Mouse (Mus musculus) lung, adult 2 months (tissue): ENCODE measurements around the gene Bcdin3d. TPM values are rescaled to one million over a fixed set of nuclear protein-coding genes. Genes with fewer than 3 reads are reported as not detected.

ENCODE experiments used
- DNase-seq: peaks from one replicate; pipeline ENCODE4 v3.0.0; 2022
- H3K4me1 ChIP-seq: fragments of 200-500 bp; 2 replicates; pipeline ENCODE4 v1.6.1; 2011; ENCODE audit warnings: low read length; ENCODE audit not compliant: control insufficient read depth, insufficient read depth
- H3K4me3 ChIP-seq: fragments of 200-500 bp; replicated peaks from 2 replicates; pipeline ENCODE3; 2011; ENCODE audit warnings: low read depth, mild to moderate bottlenecking, control low read depth, low read length; ENCODE audit errors: extremely low read depth
- CTCF ChIP-seq: fragments of 200-500 bp; IDR thresholded peaks from 2 replicates; pipeline ENCODE4 v1.5.1; 2011; ENCODE audit warnings: mild to moderate bottlenecking, low read length, control low read depth; ENCODE audit not compliant: insufficient read depth
- POLR2A ChIP-seq: fragments of 200-500 bp; IDR thresholded peaks from 2 replicates; pipeline ENCODE4 v1.6.1; 2011; ENCODE audit warnings: low read depth, mild to moderate bottlenecking, control low read depth, low read length, borderline replicate concordance; ENCODE audit errors: extremely low read depth
- WGBS: fragments of 180-500 bp; shearing (Covaris S2); methylation state at CpG from one replicate; pipeline ENCODE4 v1.1.7; 2018; 5-methylcytosine and 5-hydroxymethylcytosine counted together
- polyA plus RNA-seq: library from polyadenylated mRNA; depleted of rRNA; stranded (reverse); fragments of >200 nt; gene quantifications from 2 replicates; pipeline ENCODE4 v1.2.3, GENCODE M21; 2012; rRNA removed

Bcdin3d gene
- polyA plus RNA-seq: 5.0 and 5.2 TPM in 2 replicates

GRCm38 (mm10) chr15:99474576-99474926 lies at the start of gene Bcdin3d:
TSS of gene Bcdin3d (minus strand) at chr15:99474730.
- Histone ChIP-seq H3K4me1 (no peaks in the 10 kb centered on the region), H3K4me3 (peak within 1 kb of the TSS; percentile 82)
- DNase-seq: peak; percentile 85
- WGBS: under 1% methylated on average over 26 of the region's 26 CpGs
- TF ChIP-seq POLR2A (peak; percentile 73; the same call in 1 of the 2 replicates), CTCF (no peak)

GRCm38 (mm10) chr15:99520306-99520705 lies 45.8 kb upstream of the Bcdin3d start:
- 66% methylated on average over 7 of the region's 7 CpGs for WGBS
- TF ChIP-seq CTCF: no peak
- no peak for TF ChIP-seq POLR2A
- Histone ChIP-seq H3K4me3 (no peak overlapping the region), H3K4me1 (no peaks in the 10 kb centered on the region)
- DNase-seq: no peak

- no peak overlapping the region for H3K4me3 ChIP-seq
- 91% methylated on average over 9 of the region's 9 CpGs for WGBS
- TF ChIP-seq POLR2A (no peak), CTCF (no peak)
- no peaks in the 10 kb centered on the region for H3K4me1 ChIP-seq
- DNase-seq: no peak
Observed at GRCm38 (mm10) chr15:99519626-99520025, 45.1 kb upstream of the Bcdin3d start.

- DNase-seq: no peak
- 63% methylated on average over 7 of the region's 7 CpGs for WGBS
- no peak overlapping the region for H3K4me3 ChIP-seq
- H3K4me1 ChIP-seq: no peaks in the 10 kb centered on the region
- TF ChIP-seq CTCF: no peak
Observed at GRCm38 (mm10) chr15:99517715-99518114, 43.2 kb upstream of the Bcdin3d start.

GRCm38 (mm10) chr15:99516715-99517114 lies 42.2 kb upstream of the Bcdin3d start:
- TF ChIP-seq CTCF: no peak
- TF ChIP-seq POLR2A: no peak
- H3K4me1 ChIP-seq: peaks cover 2% of the 10 kb centered on the region; the same call in 1 of the 2 replicates
- 53% methylated on average over 8 of the region's 8 CpGs for WGBS
- H3K4me3 ChIP-seq: no peak overlapping the region
- DNase-seq: no peak

GRCm38 (mm10) chr15:99511797-99512525 lies 37.4 kb upstream of the Bcdin3d start:
- H3K4me3 ChIP-seq: no peak overlapping the region
- TF ChIP-seq POLR2A (no peak), CTCF (no peak)
- peaks cover 6% of the 10 kb centered on the region; the same call in 1 of the 2 replicates for H3K4me1 ChIP-seq
- 70% methylated on average over 15 of the region's 15 CpGs for WGBS
- peak; percentile 50 for DNase-seq

- 66% methylated on average over 3 of the region's 3 CpGs for WGBS
- TF ChIP-seq POLR2A: no peak
- no peak for TF ChIP-seq CTCF
- DNase-seq: no peak
- Histone ChIP-seq H3K4me3 (no peak overlapping the region), H3K4me1 (peaks cover 10% of the 10 kb centered on the region; the same call in 1 of the 2 replicates)
Observed at GRCm38 (mm10) chr15:99510621-99511020, 36.1 kb upstream of the Bcdin3d start.

- peaks cover 10% of the 10 kb centered on the region for H3K4me1 ChIP-seq
- TF ChIP-seq CTCF (no peak), POLR2A (no peak)
- H3K4me3 ChIP-seq: no peak overlapping the region
- no peak for DNase-seq
- WGBS: 48% methylated on average over 7 of the region's 7 CpGs
Observed at GRCm38 (mm10) chr15:99509840-99510239, 35.3 kb upstream of the Bcdin3d start.

- H3K4me1 ChIP-seq: peaks cover 7% of the 10 kb centered on the region
- WGBS: 57% methylated on average over 15 of the region's 15 CpGs
- DNase-seq: peak; percentile 65
Observed at GRCm38 (mm10) chr15:99505324-99506095, 31.0 kb upstream of the Bcdin3d start.

More at GRCm38 (mm10) chr15:99505324-99506095, 31.0 kb upstream of the Bcdin3d start:
- no peak overlapping the region for H3K4me3 ChIP-seq
- TF ChIP-seq POLR2A (no peak), CTCF (no peak)
